Mouse (Mus musculus) gastrocnemius, postnatal 36 days (tissue): ENCODE data around the gene AI182371. TPM values are rescaled to one million over a fixed set of nuclear protein-coding genes. Genes with fewer than 3 reads are reported as not detected.

Experiments
- DNase-seq, 2 experiments: peaks; one replicate each; pipeline ENCODE4 v3.0.0; 2022
- intact Hi-C: fragments of 180-260 bp; cut with DNase I; formaldehyde crosslinking; loops from one replicate; pipeline ENCODE4 v1.15.1; 2025
- total RNA-seq, 2 experiments: library from RNA; stranded (reverse); gene quantifications; 2 replicates each; pipeline ENCODE4 v1.2.3; 2021

AI182371 gene
- total RNA-seq, 2 experiments from 2014 or later, result 0.15 TPM; not detected in 1

DNA sequence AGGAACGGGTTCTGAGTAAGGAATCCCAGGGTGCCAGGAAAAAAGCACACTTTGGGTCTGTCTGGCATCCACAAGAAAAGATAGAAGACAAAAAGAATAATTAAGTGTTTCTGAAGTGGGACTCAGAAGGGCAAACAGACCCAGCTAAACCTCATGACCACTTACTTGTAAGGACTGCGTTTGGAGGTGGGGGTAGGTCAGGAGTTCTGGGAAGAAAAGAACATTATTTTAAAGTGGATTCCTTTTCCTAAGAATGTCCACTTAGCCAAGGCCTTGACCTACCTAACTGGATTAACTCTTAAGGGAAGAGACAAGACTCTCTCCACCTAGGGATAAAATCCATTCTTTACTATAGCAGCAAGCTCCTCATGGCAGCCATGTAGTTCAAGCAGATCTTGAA lies 28.8 kb downstream of the AI182371 start:
- intact Hi-C loops, result no loop called here
- no peak for DNase-seq

GRCm38 (mm10) chr2:35070275-35070674 lies 31.1 kb downstream of the AI182371 start:
- intact Hi-C loops, result no loop called here
- no peak for DNase-seq

GRCm38 (mm10) chr2:35069124-35069523 lies 32.2 kb downstream of the AI182371 start:
- DNase-seq, result no peak
- intact Hi-C loops, result no loop called here

DNA sequence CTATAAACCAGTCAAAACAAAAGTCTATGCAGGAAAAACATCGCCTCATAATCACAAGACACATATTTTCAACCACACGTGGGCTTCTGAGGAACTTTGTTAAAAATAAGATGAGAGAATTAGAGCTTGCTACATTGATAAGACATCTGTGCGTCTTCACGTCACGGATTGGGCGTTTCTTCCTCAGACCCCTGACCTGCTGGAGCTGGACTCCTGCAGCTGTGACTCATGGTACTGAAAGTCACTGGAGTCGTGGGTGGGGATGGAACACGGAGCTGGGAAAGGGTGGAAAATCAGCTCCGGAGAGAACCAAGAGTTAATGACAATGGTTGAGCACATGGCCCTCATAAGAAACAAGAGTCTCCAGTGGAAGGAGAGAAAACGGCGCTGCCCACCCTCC lies 34.2 kb downstream of the AI182371 start:
- DNase-seq, result no peak
- intact Hi-C loops, result no loop called here

DNA sequence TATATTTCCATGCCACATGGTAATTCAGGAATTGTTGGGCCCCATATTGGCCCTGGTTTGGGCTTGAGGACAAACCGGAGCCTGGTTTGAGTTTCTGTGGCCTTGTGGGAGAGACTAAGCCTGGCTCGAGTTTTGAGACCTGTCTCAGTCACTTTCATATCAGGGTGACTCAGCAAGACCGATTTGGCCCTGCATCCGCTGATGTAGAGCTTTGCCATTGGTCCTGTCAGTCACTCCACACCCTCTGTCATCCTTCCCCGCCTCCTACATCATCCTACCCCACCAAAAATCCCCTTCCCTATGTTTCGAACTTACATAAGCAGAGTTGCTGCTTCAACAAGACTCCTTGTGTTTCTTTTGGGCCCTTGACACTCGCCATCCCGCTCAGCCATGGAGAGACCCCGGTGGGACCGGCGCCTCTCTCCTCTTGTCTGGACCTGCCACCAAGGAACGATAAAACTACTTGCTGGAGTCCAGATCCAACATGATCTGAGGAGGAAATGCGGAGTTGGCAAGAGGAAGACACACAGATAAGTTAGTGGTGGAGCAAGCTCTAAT lies 34.7 kb downstream of the AI182371 start:
- intact Hi-C loops, result no loop called here
- DNase-seq, result no peak

- no peak for DNase-seq
- intact Hi-C loops, result no loop called here
Measured at GRCm38 (mm10) chr2:35063333-35064030, 37.9 kb downstream of the AI182371 start.

- no peak for DNase-seq
- intact Hi-C loops, result no loop called here
Measured at GRCm38 (mm10) chr2:35061338-35061737, 40.0 kb downstream of the AI182371 start, which contains the start of gene Hc. Gene Hc (minus strand): TSS chr2:35061438.

DNA sequence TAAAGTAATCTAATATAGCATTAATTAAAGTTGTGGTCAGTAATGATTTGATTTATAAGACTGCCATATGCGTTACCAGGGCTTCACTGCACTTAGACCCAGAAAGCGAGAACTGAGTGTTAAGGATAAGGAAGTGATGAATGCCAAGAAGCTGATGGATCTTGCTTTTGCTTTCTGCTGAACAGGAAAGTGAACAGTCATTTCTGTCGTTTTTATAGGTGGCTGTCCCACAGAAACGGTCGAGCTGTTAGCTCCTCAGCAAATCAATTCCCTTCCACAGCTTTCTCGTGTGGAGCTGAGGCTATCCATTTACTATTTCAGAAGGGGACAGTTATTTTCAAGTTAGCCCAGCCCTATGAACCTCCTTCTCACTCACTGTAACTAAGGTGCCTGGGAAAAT lies 40.4 kb downstream of the AI182371 start:
- no peak for DNase-seq
- intact Hi-C loops, result no loop called here

GRCm38 (mm10) chr2:35060256-35060655 lies 41.1 kb downstream of the AI182371 start:
- DNase-seq, result no peak

DNA sequence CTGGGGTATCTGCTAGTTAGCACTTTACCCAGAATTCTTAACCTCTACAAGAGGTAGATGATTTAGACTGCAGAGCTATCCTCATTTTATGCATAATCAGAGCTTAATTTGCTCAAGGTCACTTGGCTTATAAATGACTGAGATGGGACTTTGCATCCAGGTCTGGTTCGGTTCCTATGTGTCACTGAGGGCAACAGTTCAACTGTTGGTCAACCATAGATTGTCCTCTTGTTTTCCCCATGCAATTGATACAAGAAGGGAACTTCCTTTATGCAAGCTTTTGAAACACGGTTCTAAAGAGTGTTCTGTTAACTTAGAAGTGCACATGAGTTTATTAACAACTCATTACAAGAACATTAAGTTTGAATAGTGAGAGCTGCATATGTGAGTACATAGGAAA lies 43.0 kb downstream of the AI182371 start:
- DNase-seq, result no peak
- intact Hi-C loops, result no loop called here

More at GRCm38 (mm10) chr2:35060256-35060655, 41.1 kb downstream of the AI182371 start:
- intact Hi-C loops, result no loop called here

- no peak for DNase-seq
- intact Hi-C loops, result no loop called here
Measured at GRCm38 (mm10) chr2:35057243-35057642, 44.1 kb downstream of the AI182371 start.

DNA sequence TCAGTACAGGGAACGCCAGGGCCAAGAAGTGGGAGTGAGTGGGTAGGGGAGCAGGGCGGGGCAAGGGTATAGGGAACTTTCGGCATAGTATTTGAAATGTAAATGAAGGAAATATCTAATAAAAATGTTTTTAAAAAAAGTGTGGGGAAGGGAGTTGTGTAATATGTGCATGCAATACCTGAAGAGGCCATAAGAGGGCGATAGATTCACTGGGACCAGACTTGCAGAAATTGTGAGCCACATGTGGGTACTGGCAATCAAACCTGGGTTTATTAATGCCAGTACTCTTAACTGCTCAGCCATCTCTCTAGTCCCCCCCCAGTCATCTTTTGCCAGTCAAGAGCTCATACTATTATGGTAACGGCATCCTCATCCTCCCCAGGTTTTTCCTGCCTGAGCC lies 52.5 kb downstream of the AI182371 start:
- no peak for DNase-seq
- intact Hi-C loops, result loop anchor here (5.0 kb wide), 1 partner anchor 58 kb away; the partner anchor contains the start of gene Cntrl

DNA sequence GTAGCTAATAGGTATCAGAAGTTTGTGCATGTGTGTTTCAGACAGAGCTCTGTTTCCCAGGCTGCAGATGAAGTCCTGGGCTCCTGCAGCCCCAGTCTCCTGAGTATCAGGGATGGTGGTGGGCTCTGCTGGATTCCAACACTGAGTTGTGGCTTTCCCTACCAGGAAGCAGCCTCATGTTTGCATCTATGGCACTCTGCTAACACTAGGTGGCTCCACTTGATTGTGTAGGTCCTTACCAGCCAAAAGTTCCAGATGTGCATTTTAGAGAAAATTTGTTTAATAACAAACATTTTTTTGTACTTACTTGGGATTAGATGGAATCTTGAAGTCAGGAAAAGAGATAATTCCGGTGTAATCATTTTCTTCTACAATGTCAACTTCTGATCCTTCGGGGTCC lies 56.4 kb downstream of the AI182371 start:
- intact Hi-C loops, result loop anchor here (5.0 kb wide), 1 partner anchor 62 kb away; the partner anchor contains the start of gene Cntrl
- no peak for DNase-seq

- intact Hi-C loops, result no loop called here
- no peak for DNase-seq
Measured at GRCm38 (mm10) chr2:35038580-35039375, 62.6 kb downstream of the AI182371 start.

Other genes starting within 250 kb of the AI182371 start
- gene Cutal, start 227.1 kb downstream of the AI182371 start, total RNA-seq, result under 1 TPM in 1 of 2 experiments, not detected in 1; 0.39 TPM
- gene Psmd5, start 226.6 kb downstream of the AI182371 start, total RNA-seq, result 10 to 100 TPM in 1 of 2 experiments, 1 to 10 TPM in 1; 8.8 to 13.3 TPM
- under 1 TPM; 0.38 to 0.64 TPM for gene Phf19, start 187.5 kb downstream of the AI182371 start, total RNA-seq
- gene Traf1, start 139.8 kb downstream of the AI182371 start, total RNA-seq, result 1 to 10 TPM in 1 of 2 experiments, under 1 TPM in 1; 0.76 to 1.1 TPM
- under 1 TPM in 1 of 2 experiments, not detected in 1; 0.15 TPM for gene Hc, start 40.1 kb downstream of the AI182371 start, total RNA-seq
- 1 to 10 TPM; 5.1 to 7.3 TPM for gene Cntrl, start 7.9 kb upstream of the AI182371 start, total RNA-seq
- 10 to 100 TPM; 65.4 to 81.3 TPM for gene Rab14, start 99.6 kb upstream of the AI182371 start, total RNA-seq
- gene Gsn, start 154.8 kb upstream of the AI182371 start, total RNA-seq, result 100 to 1,000 TPM; 396 to 415 TPM
- gene Stom, start 235.4 kb upstream of the AI182371 start, total RNA-seq, result 10 to 100 TPM; 18.4 to 20.7 TPM